Mouse (Mus musculus) adrenal gland, postnatal 0 days (tissue): ENCODE results near the gene Aldh4a1. TPM values are rescaled to one million over a fixed set of nuclear protein-coding genes. Genes with fewer than 3 reads are reported as not detected.

Experiments
- microRNA-seq: library from miRNA; unstranded; fragments of <30 nt; microRNA quantifications from one replicate; pipeline ENCODE4, GENCODE M21; 2016; ENCODE audit warnings: borderline replicate concordance; ENCODE audit not compliant: insufficient number of aligned reads
- polyA plus RNA-seq: library from polyadenylated mRNA; unstranded; fragments of >200 nt; fragmentation: Nextera tagmentation; extraction: Ambion mirVana; gene quantifications from 2 replicates; pipeline ENCODE4 v1.2.1, GENCODE M21; 2015

Gene Aldh4a1
- polyA plus RNA-seq = 11.3 and 24.6 TPM in 2 replicates

GRCm38 (mm10) chr4:139622373-139623282 lies at the start of gene Aldh4a1:
TSS of gene Aldh4a1 (plus strand) at chr4:139622866.

GRCm38 (mm10) chr4:139602357-139603244 lies 20.1 kb upstream of the Aldh4a1 start, which contains the start of gene Gm21969:
TSS of gene Gm21969 (plus strand) at chr4:139603186.

DNA sequence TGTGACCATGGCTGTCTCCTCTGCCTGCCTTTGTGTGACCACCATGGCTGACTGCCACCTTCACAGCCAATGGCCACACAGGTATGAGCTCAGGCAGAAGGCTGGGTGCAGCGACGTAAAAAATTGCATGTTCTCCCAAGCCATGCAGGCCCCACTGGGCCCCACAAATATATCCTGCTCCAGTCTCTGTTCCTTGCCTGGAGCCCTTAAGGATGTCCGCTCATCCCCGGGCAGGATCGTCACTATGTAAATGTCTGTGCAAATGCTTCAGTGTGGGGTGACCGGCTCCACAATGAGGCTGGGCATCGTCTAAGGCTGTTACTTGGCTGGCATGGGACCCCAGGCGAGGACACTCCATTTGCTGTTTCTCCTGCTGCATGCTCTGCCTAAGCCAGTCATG lies 30.6 kb downstream of the Aldh4a1 start, which contains the start of gene Tas1r2:
TSS of gene Tas1r2 (plus strand) at position 301 of the 400 bp plus-strand sequence.

Small RNAs within 50 kb of the gene (microRNA-seq; reads per million reads assigned to microRNA genes)
- gene Gm25571 = not detected
- not detected for gene Mir7020

Other genes with a start within 250 kb of the Aldh4a1 start
- gene Iffo2, start 92.3 kb upstream of the Aldh4a1 start, polyA plus RNA-seq = 2.9 and 4.7 TPM in 2 replicates
- not detected in 2 replicates for gene Gm21969, start 19.7 kb upstream of the Aldh4a1 start, polyA plus RNA-seq
- gene Tas1r2, start 30.7 kb downstream of the Aldh4a1 start, polyA plus RNA-seq = not detected in 2 replicates
- gene Pax7, start 210.7 kb downstream of the Aldh4a1 start, polyA plus RNA-seq = 0.02 TPM in 1 of 2 replicates, not detected in the other